Mouse (Mus musculus): ENCODE results near the gene Zfp382. TPM values are rescaled to one million over a fixed set of nuclear protein-coding genes. Genes with fewer than 3 reads are reported as not detected.
A peak's percentile ranks its signal among the peaks of the same experiment; 100 is the strongest.
"Not testable (repeated sequence)": the region's sequence is repeated elsewhere in the genome, so short reads cannot be mapped to it uniquely, and the experiment has no call there.

The Zfp382 gene
- polyA plus RNA-seq, 2 experiments, result 5.0 to 5.8 TPM

GRCm38 (mm10) chr7:30178256-30178655 is 56.5 kb downstream of the Zfp382 start:
- no peak for DNase-seq (ENCODE audit: low spot score)
- no peaks in the 10 kb centered on the region for H3K4me1 ChIP-seq (ENCODE audit: control insufficient read depth, insufficient read depth, low read length)
- no peak overlapping the region for H3K4me2 ChIP-seq (replicated peaks; ENCODE audit: low read depth, low read length, severe bottlenecking)
- H3K27me3 ChIP-seq (ENCODE audit: control insufficient read depth, insufficient read depth, low read length), result no peaks in the 10 kb centered on the region
- no peak for TF ChIP-seq POLR2A (IDR thresholded peaks at IDR 0.05; ENCODE audit: borderline replicate concordance, extremely low read depth, insufficient read depth, insufficient read length)
- H3K9ac ChIP-seq (ENCODE audit: low read depth, low read length, severe bottlenecking), result no peak overlapping the region
- no peaks in the 10 kb centered on the region for H3K9me3 ChIP-seq (ENCODE audit: control insufficient read depth, low read length)
- H3K36me3 ChIP-seq (ENCODE audit: control insufficient read depth, insufficient read depth, low read length), result peaks cover 29% of the 10 kb centered on the region
- H3K27ac ChIP-seq (replicated peaks; ENCODE audit: low read depth, low read length), result no peak overlapping the region
- H3K4me3 ChIP-seq (replicated peaks; ENCODE audit: low read length), result no peak overlapping the region
- 88% methylated on average over 11 of the region's 11 CpGs for WGBS
- ATAC-seq (ENCODE audit: low FRiP score, low read depth), result no peak

- no peaks in the 10 kb centered on the region for H3K9me3 ChIP-seq (ENCODE audit: control insufficient read depth, low read length)
- H3K4me3 ChIP-seq (replicated peaks; ENCODE audit: low read length), result no peak overlapping the region
- no peak overlapping the region for H3K4me2 ChIP-seq (replicated peaks; ENCODE audit: low read depth, low read length, severe bottlenecking)
- peaks cover 35% of the 10 kb centered on the region for H3K36me3 ChIP-seq (ENCODE audit: control insufficient read depth, insufficient read depth, low read length)
- no peak overlapping the region for H3K27ac ChIP-seq (replicated peaks; ENCODE audit: low read depth, low read length)
- no peak for ATAC-seq (ENCODE audit: low FRiP score, low read depth)
- TF ChIP-seq POLR2A (IDR thresholded peaks at IDR 0.05; ENCODE audit: borderline replicate concordance, extremely low read depth, insufficient read depth, insufficient read length), result no peak
- peaks cover 5% of the 10 kb centered on the region; the same call in 1 of the 2 replicates for H3K4me1 ChIP-seq (ENCODE audit: control insufficient read depth, insufficient read depth, low read length)
- peak; percentile 88 for DNase-seq (ENCODE audit: low spot score)
- no peak overlapping the region for H3K9ac ChIP-seq (ENCODE audit: low read depth, low read length, severe bottlenecking)
- no peaks in the 10 kb centered on the region for H3K27me3 ChIP-seq (ENCODE audit: control insufficient read depth, insufficient read depth, low read length)
- WGBS, result 6% methylated on average over 4 of the region's 4 CpGs
Observed at GRCm38 (mm10) chr7:30181308-30181707, 59.6 kb downstream of the Zfp382 start.

GRCm38 (mm10) chr7:30181929-30182328 is 60.2 kb downstream of the Zfp382 start:
- H3K27ac ChIP-seq (replicated peaks; ENCODE audit: low read depth, low read length); H3K4me1 ChIP-seq (ENCODE audit: control insufficient read depth, insufficient read depth, low read length); DNase-seq (ENCODE audit: low spot score); H3K27me3 ChIP-seq (ENCODE audit: control insufficient read depth, insufficient read depth, low read length); ATAC-seq (ENCODE audit: low FRiP score, low read depth); H3K9ac ChIP-seq (ENCODE audit: low read depth, low read length, severe bottlenecking); H3K4me2 ChIP-seq (replicated peaks; ENCODE audit: low read depth, low read length, severe bottlenecking); H3K9me3 ChIP-seq (ENCODE audit: control insufficient read depth, low read length); H3K4me3 ChIP-seq (replicated peaks; ENCODE audit: low read length): not testable (repeated sequence)
- peaks cover 35% of the 10 kb centered on the region for H3K36me3 ChIP-seq (ENCODE audit: control insufficient read depth, insufficient read depth, low read length)
- WGBS, result 91% methylated on average over 9 of the region's 10 CpGs

- not testable (repeated sequence) for H3K27ac ChIP-seq (replicated peaks; ENCODE audit: low read depth, low read length); H3K9ac ChIP-seq (ENCODE audit: low read depth, low read length, severe bottlenecking); DNase-seq (ENCODE audit: low spot score); H3K27me3 ChIP-seq (ENCODE audit: control insufficient read depth, insufficient read depth, low read length); H3K4me2 ChIP-seq (replicated peaks; ENCODE audit: low read depth, low read length, severe bottlenecking); ATAC-seq (ENCODE audit: low FRiP score, low read depth); H3K9me3 ChIP-seq (ENCODE audit: control insufficient read depth, low read length); H3K4me1 ChIP-seq (ENCODE audit: control insufficient read depth, insufficient read depth, low read length); H3K4me3 ChIP-seq (replicated peaks; ENCODE audit: low read length)
- H3K36me3 ChIP-seq (ENCODE audit: control insufficient read depth, insufficient read depth, low read length), result peaks cover 37% of the 10 kb centered on the region
- WGBS, result 75% methylated on average over 7 of the region's 7 CpGs
Observed at GRCm38 (mm10) chr7:30183189-30183588, 61.4 kb downstream of the Zfp382 start.

GRCm38 (mm10) chr7:30183879-30184289 is 62.1 kb downstream of the Zfp382 start, which contains the start of gene Cox7a1:
Cox7a1 (plus strand) TSS chr7:30184144.
- H3K36me3 ChIP-seq (ENCODE audit: control insufficient read depth, insufficient read depth, low read length), result peaks cover 37% of the 10 kb centered on the region
- H3K9me3 ChIP-seq (ENCODE audit: control insufficient read depth, low read length), result no peaks in the 10 kb centered on the region
- ATAC-seq (ENCODE audit: low FRiP score, low read depth) (0 out of 2 replicates have a peak, but pooled peaks have one; percentile 14), DNase-seq (ENCODE audit: low spot score) (peak; percentile 66)
- no peak within 1 kb of the TSS for H3K27ac ChIP-seq (replicated peaks; ENCODE audit: low read depth, low read length)
- H3K9ac ChIP-seq (ENCODE audit: low read depth, low read length, severe bottlenecking), result no peak within 1 kb of the TSS
- no peak for TF ChIP-seq POLR2A (IDR thresholded peaks at IDR 0.05; ENCODE audit: borderline replicate concordance, extremely low read depth, insufficient read depth, insufficient read length)
- H3K4me3 ChIP-seq (replicated peaks; ENCODE audit: low read length), result no peak within 1 kb of the TSS
- 5% methylated on average over 10 of the region's 11 CpGs for WGBS
- H3K4me2 ChIP-seq (replicated peaks; ENCODE audit: low read depth, low read length, severe bottlenecking), result peak within 1 kb of the TSS; percentile 18; the same call in 1 of the 2 replicates
- no peaks in the 10 kb centered on the region for H3K27me3 ChIP-seq (ENCODE audit: control insufficient read depth, insufficient read depth, low read length)
- peaks cover 5% of the 10 kb centered on the region; the same call in 1 of the 2 replicates for H3K4me1 ChIP-seq (ENCODE audit: control insufficient read depth, insufficient read depth, low read length)

Small RNAs within 50 kb of the gene (microRNA-seq; reads per million reads assigned to microRNA genes)
- not detected for gene Gm23368

Other genes with a start within 250 kb of the Zfp382 start
- gene Zfp27, start 215.4 kb upstream of the Zfp382 start, polyA plus RNA-seq (2012; rRNA removed), result 10.1 and 11.9 TPM in 2 replicates
- 13.6 and 14.4 TPM in 2 replicates for gene Zfp27, start 215.4 kb upstream of the Zfp382 start, polyA plus RNA-seq (2014; fragmentation: Nextera tagmentation; extraction: Ambion mirVana)
- 13.8 and 13.9 TPM in 2 replicates for gene Zfp383, start 213.7 kb upstream of the Zfp382 start, polyA plus RNA-seq (2012; rRNA removed)
- gene Zfp383, start 213.7 kb upstream of the Zfp382 start, polyA plus RNA-seq (2014; fragmentation: Nextera tagmentation; extraction: Ambion mirVana), result 9.5 and 10.5 TPM in 2 replicates
- 8.1 and 11.0 TPM in 2 replicates for gene Zfp74, start 167.9 kb upstream of the Zfp382 start, polyA plus RNA-seq (2012; rRNA removed)
- gene Zfp74, start 167.9 kb upstream of the Zfp382 start, polyA plus RNA-seq (2014; fragmentation: Nextera tagmentation; extraction: Ambion mirVana), result 10.5 and 13.7 TPM in 2 replicates
- gene Zfp568, start 138.0 kb upstream of the Zfp382 start, polyA plus RNA-seq (2012; rRNA removed), result 23.8 and 25.4 TPM in 2 replicates
- gene Zfp568, start 138.0 kb upstream of the Zfp382 start, polyA plus RNA-seq (2014; fragmentation: Nextera tagmentation; extraction: Ambion mirVana), result 26.2 and 26.8 TPM in 2 replicates
- 6.5 and 7.3 TPM in 2 replicates for gene Zfp14, start 70.6 kb upstream of the Zfp382 start, polyA plus RNA-seq (2012; rRNA removed)
- gene Zfp14, start 70.6 kb upstream of the Zfp382 start, polyA plus RNA-seq (2014; fragmentation: Nextera tagmentation; extraction: Ambion mirVana), result 4.9 and 5.4 TPM in 2 replicates
- 3.3 and 3.7 TPM in 2 replicates for gene Zfp82, start 49.0 kb upstream of the Zfp382 start, polyA plus RNA-seq (2012; rRNA removed)
- gene Zfp82, start 49.0 kb upstream of the Zfp382 start, polyA plus RNA-seq (2014; fragmentation: Nextera tagmentation; extraction: Ambion mirVana), result 6.8 and 7.7 TPM in 2 replicates
- 1.1 and 1.2 TPM in 2 replicates for gene Gm26920, start 31.5 kb upstream of the Zfp382 start, polyA plus RNA-seq (2012; rRNA removed)
- gene Gm26920, start 31.5 kb upstream of the Zfp382 start, polyA plus RNA-seq (2014; fragmentation: Nextera tagmentation; extraction: Ambion mirVana), result 3.5 and 3.6 TPM in 2 replicates
- gene Zfp566, start 31.4 kb upstream of the Zfp382 start, polyA plus RNA-seq (2012; rRNA removed), result 8.0 and 9.3 TPM in 2 replicates
- gene Zfp566, start 31.4 kb upstream of the Zfp382 start, polyA plus RNA-seq (2014; fragmentation: Nextera tagmentation; extraction: Ambion mirVana), result 11.0 and 13.2 TPM in 2 replicates
- gene Zfp260, start 27.2 kb upstream of the Zfp382 start, polyA plus RNA-seq (2012; rRNA removed), result 53.3 and 63.7 TPM in 2 replicates
- 140 and 159 TPM in 2 replicates for gene Zfp260, start 27.2 kb upstream of the Zfp382 start, polyA plus RNA-seq (2014; fragmentation: Nextera tagmentation; extraction: Ambion mirVana)
- 66.8 and 93.4 TPM in 2 replicates for gene Zfp146, start 47.8 kb downstream of the Zfp382 start, polyA plus RNA-seq (2012; rRNA removed)
- 19.9 and 20.3 TPM in 2 replicates for gene Zfp146, start 47.8 kb downstream of the Zfp382 start, polyA plus RNA-seq (2014; fragmentation: Nextera tagmentation; extraction: Ambion mirVana)
- gene Cox7a1, start 62.2 kb downstream of the Zfp382 start, polyA plus RNA-seq (2012; rRNA removed), result 1.5 and 2.7 TPM in 2 replicates
- gene Cox7a1, start 62.2 kb downstream of the Zfp382 start, polyA plus RNA-seq (2014; fragmentation: Nextera tagmentation; extraction: Ambion mirVana), result 3.3 and 4.5 TPM in 2 replicates
- 392 and 597 TPM in 2 replicates for gene Capns1, start 76.9 kb downstream of the Zfp382 start, polyA plus RNA-seq (2012; rRNA removed)
- gene Capns1, start 76.9 kb downstream of the Zfp382 start, polyA plus RNA-seq (2014; fragmentation: Nextera tagmentation; extraction: Ambion mirVana), result 116 and 117 TPM in 2 replicates
- 227 and 250 TPM in 2 replicates for gene Polr2i, start 110.0 kb downstream of the Zfp382 start, polyA plus RNA-seq (2012; rRNA removed)
- 180 and 186 TPM in 2 replicates for gene Polr2i, start 110.0 kb downstream of the Zfp382 start, polyA plus RNA-seq (2014; fragmentation: Nextera tagmentation; extraction: Ambion mirVana)
- gene Tbcb, start 110.3 kb downstream of the Zfp382 start, polyA plus RNA-seq (2012; rRNA removed), result 78.9 and 90.3 TPM in 2 replicates
- gene Tbcb, start 110.3 kb downstream of the Zfp382 start, polyA plus RNA-seq (2014; fragmentation: Nextera tagmentation; extraction: Ambion mirVana), result 168 and 185 TPM in 2 replicates
- 0.24 and 0.42 TPM in 2 replicates for gene Ovol3, start 113.8 kb downstream of the Zfp382 start, polyA plus RNA-seq (2012; rRNA removed)
- 0.29 and 0.72 TPM in 2 replicates for gene Ovol3, start 113.8 kb downstream of the Zfp382 start, polyA plus RNA-seq (2014; fragmentation: Nextera tagmentation; extraction: Ambion mirVana)
- gene Thap8, start 158.2 kb downstream of the Zfp382 start, polyA plus RNA-seq (2012; rRNA removed), result 0.10 and 0.23 TPM in 2 replicates
- 0.15 TPM in 1 of 2 replicates, not detected in the other for gene Thap8, start 158.2 kb downstream of the Zfp382 start, polyA plus RNA-seq (2014; fragmentation: Nextera tagmentation; extraction: Ambion mirVana)
- 22.9 and 26.4 TPM in 2 replicates for gene Wdr62, start 158.5 kb downstream of the Zfp382 start, polyA plus RNA-seq (2012; rRNA removed)
- gene Wdr62, start 158.5 kb downstream of the Zfp382 start, polyA plus RNA-seq (2014; fragmentation: Nextera tagmentation; extraction: Ambion mirVana), result 7.8 and 8.8 TPM in 2 replicates
- gene Clip3, start 169.8 kb downstream of the Zfp382 start, polyA plus RNA-seq (2012; rRNA removed), result 106 and 122 TPM in 2 replicates
- gene Clip3, start 169.8 kb downstream of the Zfp382 start, polyA plus RNA-seq (2014; fragmentation: Nextera tagmentation; extraction: Ambion mirVana), result 55.1 and 56.7 TPM in 2 replicates
- 124 and 169 TPM in 2 replicates for gene Alkbh6, start 186.8 kb downstream of the Zfp382 start, polyA plus RNA-seq (2012; rRNA removed)
- gene Alkbh6, start 186.8 kb downstream of the Zfp382 start, polyA plus RNA-seq (2014; fragmentation: Nextera tagmentation; extraction: Ambion mirVana), result 79.7 and 86.6 TPM in 2 replicates
- gene Syne4, start 192.9 kb downstream of the Zfp382 start, polyA plus RNA-seq (2012; rRNA removed), result 141 and 209 TPM in 2 replicates
- 40.3 and 56.2 TPM in 2 replicates for gene Syne4, start 192.9 kb downstream of the Zfp382 start, polyA plus RNA-seq (2014; fragmentation: Nextera tagmentation; extraction: Ambion mirVana)
- 0.98 and 1.1 TPM in 2 replicates for gene E130208F15Rik, start 199.8 kb downstream of the Zfp382 start, polyA plus RNA-seq (2012; rRNA removed)
- not detected in 2 replicates for gene E130208F15Rik, start 199.8 kb downstream of the Zfp382 start, polyA plus RNA-seq (2014; fragmentation: Nextera tagmentation; extraction: Ambion mirVana)
- gene Sdhaf1, start 202.0 kb downstream of the Zfp382 start, polyA plus RNA-seq (2012; rRNA removed), result 18.6 and 19.2 TPM in 2 replicates
- 19.7 and 20.7 TPM in 2 replicates for gene Sdhaf1, start 202.0 kb downstream of the Zfp382 start, polyA plus RNA-seq (2014; fragmentation: Nextera tagmentation; extraction: Ambion mirVana)
- 11.5 and 17.7 TPM in 2 replicates for gene Lrfn3, start 240.8 kb downstream of the Zfp382 start, polyA plus RNA-seq (2012; rRNA removed)
- gene Lrfn3, start 240.8 kb downstream of the Zfp382 start, polyA plus RNA-seq (2014; fragmentation: Nextera tagmentation; extraction: Ambion mirVana), result 6.3 and 6.9 TPM in 2 replicates

Data from limb, embryonic 14.5 days (tissue).